Mouse (Mus musculus) midbrain, embryonic 12.5 days (tissue): Measurements from ENCODE around the gene Gm44502. TPM values are rescaled to one million over a fixed set of nuclear protein-coding genes. Genes with fewer than 3 reads are reported as not detected.

Experiments
- ATAC-seq: fragments of 200-750 bp; cut with Nextera tagmentation; 2 replicates; pipeline ENCODE4 v1.8.0; 2017; ENCODE audit warnings: low read depth, moderate TSS enrichment, moderate library complexity; ENCODE audit not compliant: low FRiP score
- H3K27ac ChIP-seq: fragments of 300-500 bp; sonication (generic); replicated peaks from 2 replicates; pipeline ENCODE4 v1.5.1; 2016; ENCODE audit warnings: mild to moderate bottlenecking
- H3K27me3 ChIP-seq: fragments of 300-500 bp; sonication (generic); 2 replicates; pipeline ENCODE4 v1.6.1; 2016; ENCODE audit warnings: mild to moderate bottlenecking
- H3K36me3 ChIP-seq: fragments of 300-500 bp; sonication (generic); 2 replicates; pipeline ENCODE4 v1.6.1; 2016
- H3K4me1 ChIP-seq: fragments of 300-500 bp; sonication (generic); 2 replicates; pipeline ENCODE4 v1.6.1; 2016
- H3K4me2 ChIP-seq: fragments of 300-500 bp; sonication (generic); replicated peaks from 2 replicates; pipeline ENCODE4 v1.6.1; 2016; ENCODE audit warnings: mild to moderate bottlenecking, moderate library complexity
- H3K4me3 ChIP-seq: fragments of 300-500 bp; sonication (generic); 2 replicates; pipeline ENCODE4 v1.5.1; 2016; ENCODE audit warnings: mild to moderate bottlenecking
- H3K9ac ChIP-seq: fragments of 300-500 bp; sonication (generic); replicated peaks from 2 replicates; pipeline ENCODE4 v1.6.1; 2016; ENCODE audit warnings: mild to moderate bottlenecking, moderate library complexity
- H3K9me3 ChIP-seq: fragments of 300-500 bp; sonication (generic); 2 replicates; pipeline ENCODE4 v1.6.1; 2016; ENCODE audit warnings: mild to moderate bottlenecking
- WGBS: fragments of 180-500 bp; shearing (Covaris S2); methylation state at CpG from one replicate; pipeline ENCODE4 v1.1.7; 2016; 5-methylcytosine and 5-hydroxymethylcytosine counted together
- polyA plus RNA-seq: library from polyadenylated mRNA; unstranded; fragments of >200 nt; fragmentation: Nextera tagmentation; extraction: Ambion mirVana; gene quantifications from 2 replicates; pipeline ENCODE4 v1.2.1, GENCODE M21; 2016

Gene Gm44502
- not detected in 2 replicates for polyA plus RNA-seq

- peak within 1 kb of the TSS; percentile 80 for H3K9ac ChIP-seq
- under 1% methylated on average over 70 of the region's 70 CpGs for WGBS
- peaks cover 9% of the 10 kb centered on the region for H3K4me1 ChIP-seq
- H3K27ac ChIP-seq, result peak within 1 kb of the TSS; percentile 94
- H3K4me2 ChIP-seq, result peak within 1 kb of the TSS; percentile 79
- H3K27me3 ChIP-seq, result 0 out of 2 replicates have a peak, but pooled peaks cover 10% of the 10 kb centered on the region
- H3K4me3 ChIP-seq, result peak within 1 kb of the TSS; percentile 67
- H3K9me3 ChIP-seq, result no peaks in the 10 kb centered on the region
- H3K36me3 ChIP-seq, result peaks cover 27% of the 10 kb centered on the region
- ATAC-seq, result peak; percentile 95
Observed at GRCm38 (mm10) chr15:89429352-89430221, at the start of gene Gm44502, which contains the start of the genes C730034F03Rik and Chkb. TSS of gene Gm44502 (minus strand) at chr15:89429696. TSS of gene C730034F03Rik (plus strand) at chr15:89429589. TSS of gene Chkb (minus strand) at chr15:89429908.

- Histone ChIP-seq H3K9me3 (no peaks in the 10 kb centered on the region), H3K27me3 (peaks cover 17% of the 10 kb centered on the region), H3K4me1 (peaks cover 15% of the 10 kb centered on the region), H3K9ac (no peak overlapping the region), H3K36me3 (no peaks in the 10 kb centered on the region; the same call in 1 of the 2 replicates), H3K4me2 (no peak overlapping the region), H3K27ac (no peak overlapping the region), H3K4me3 (no peak overlapping the region)
- WGBS, result 92% methylated on average over 3 of the region's 3 CpGs
- ATAC-seq, result no peak
Observed at GRCm38 (mm10) chr15:89478622-89479021, 49.1 kb upstream of the Gm44502 start.

GRCm38 (mm10) chr15:89477806-89478205 lies 48.3 kb upstream of the Gm44502 start:
- Histone ChIP-seq H3K9ac (no peak overlapping the region), H3K9me3 (no peaks in the 10 kb centered on the region), H3K4me3 (no peak overlapping the region), H3K4me1 (peaks cover 15% of the 10 kb centered on the region), H3K27me3 (peaks cover 17% of the 10 kb centered on the region), H3K36me3 (no peaks in the 10 kb centered on the region; the same call in 1 of the 2 replicates), H3K4me2 (no peak overlapping the region), H3K27ac (no peak overlapping the region)
- WGBS, result 46% methylated on average over 8 of the region's 8 CpGs
- no peak for ATAC-seq

DNA sequence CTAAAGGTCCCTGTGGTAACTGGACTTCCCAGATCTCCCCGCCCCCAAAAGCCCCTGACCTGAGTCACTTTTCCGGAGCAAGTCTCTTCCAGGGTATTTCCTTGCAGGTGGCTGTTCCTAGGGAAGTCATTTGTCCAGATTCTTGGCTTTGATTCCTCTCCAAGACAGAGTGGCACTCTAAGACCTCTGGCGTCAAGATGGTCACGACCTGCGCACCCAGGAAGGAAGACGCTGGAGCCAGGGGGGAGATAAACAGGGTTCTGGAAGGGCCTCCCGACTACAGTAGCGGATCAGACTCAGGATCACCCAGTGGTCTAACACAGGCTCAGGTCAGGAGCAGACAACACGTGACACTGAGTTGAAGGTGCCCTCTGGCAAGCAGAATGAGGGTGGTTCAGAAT lies 47.6 kb upstream of the Gm44502 start, which contains the start of gene Arsa:
Gene Arsa, minus strand, starts transcription at position 335 of the 401 bp plus-strand sequence.
- WGBS, result 34% methylated on average over 9 of the region's 9 CpGs
- Histone ChIP-seq H3K27ac (peak within 1 kb of the TSS; percentile 67), H3K9ac (peak within 1 kb of the TSS; percentile 68), H3K4me1 (peaks cover 15% of the 10 kb centered on the region), H3K4me3 (peak within 1 kb of the TSS; percentile 51), H3K36me3 (no peaks in the 10 kb centered on the region; the same call in 1 of the 2 replicates), H3K9me3 (no peaks in the 10 kb centered on the region), H3K4me2 (peak within 1 kb of the TSS; percentile 86), H3K27me3 (peaks cover 17% of the 10 kb centered on the region)
- no peak for ATAC-seq

GRCm38 (mm10) chr15:89476475-89476815 lies 46.9 kb upstream of the Gm44502 start:
- no peak for ATAC-seq
- 12% methylated on average over 5 of the region's 5 CpGs for WGBS
- Histone ChIP-seq H3K4me1 (peaks cover 15% of the 10 kb centered on the region), H3K27me3 (peaks cover 17% of the 10 kb centered on the region), H3K9me3 (no peaks in the 10 kb centered on the region), H3K4me2 (peak overlapping the region; percentile 86), H3K36me3 (no peaks in the 10 kb centered on the region; the same call in 1 of the 2 replicates), H3K9ac (peak overlapping the region; percentile 68), H3K4me3 (peak overlapping the region; percentile 51), H3K27ac (peak overlapping the region; percentile 67)

GRCm38 (mm10) chr15:89475611-89476474 lies 46.3 kb upstream of the Gm44502 start:
- 9% methylated on average over 44 of the region's 44 CpGs for WGBS
- peaks cover 15% of the 10 kb centered on the region for H3K4me1 ChIP-seq

DNA sequence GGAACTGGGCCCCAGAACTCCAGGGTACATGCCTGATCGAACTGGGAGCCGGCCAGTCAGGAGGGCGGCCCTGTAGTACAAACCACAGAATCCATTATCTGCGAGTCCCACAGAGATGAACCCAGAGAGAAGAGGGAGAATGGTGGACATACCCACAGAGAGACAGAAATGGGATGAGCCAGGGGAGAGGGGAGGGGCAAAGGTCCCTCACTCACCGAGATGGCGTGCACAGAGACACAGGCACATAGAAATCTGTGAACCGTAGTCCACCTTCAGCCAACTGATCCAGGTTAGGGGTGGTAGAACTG lies 45.8 kb upstream of the Gm44502 start:
- no peak overlapping the region for H3K27ac ChIP-seq
- no peaks in the 10 kb centered on the region for H3K9me3 ChIP-seq
- peak; percentile 1; the same call in 1 of the 2 replicates for ATAC-seq
- H3K4me2 ChIP-seq, result peak overlapping the region; percentile 86
- H3K4me3 ChIP-seq, result peak overlapping the region; percentile 51; the same call in 1 of the 2 replicates
- H3K9ac ChIP-seq, result peak overlapping the region; percentile 68
- WGBS, result 86% methylated on average over 7 of the region's 7 CpGs
- H3K4me1 ChIP-seq, result peaks cover 15% of the 10 kb centered on the region
- H3K36me3 ChIP-seq, result no peaks in the 10 kb centered on the region; the same call in 1 of the 2 replicates
- H3K27me3 ChIP-seq, result peaks cover 17% of the 10 kb centered on the region

More at GRCm38 (mm10) chr15:89475611-89476474, 46.3 kb upstream of the Gm44502 start:
- peak; percentile 96 for ATAC-seq
- H3K27ac ChIP-seq, result peak overlapping the region; percentile 67
- H3K4me2 ChIP-seq, result peak overlapping the region; percentile 86
- no peaks in the 10 kb centered on the region for H3K9me3 ChIP-seq
- H3K4me3 ChIP-seq, result peak overlapping the region; percentile 51
- H3K36me3 ChIP-seq, result no peaks in the 10 kb centered on the region; the same call in 1 of the 2 replicates
- H3K9ac ChIP-seq, result peak overlapping the region; percentile 68
- peaks cover 17% of the 10 kb centered on the region for H3K27me3 ChIP-seq

DNA sequence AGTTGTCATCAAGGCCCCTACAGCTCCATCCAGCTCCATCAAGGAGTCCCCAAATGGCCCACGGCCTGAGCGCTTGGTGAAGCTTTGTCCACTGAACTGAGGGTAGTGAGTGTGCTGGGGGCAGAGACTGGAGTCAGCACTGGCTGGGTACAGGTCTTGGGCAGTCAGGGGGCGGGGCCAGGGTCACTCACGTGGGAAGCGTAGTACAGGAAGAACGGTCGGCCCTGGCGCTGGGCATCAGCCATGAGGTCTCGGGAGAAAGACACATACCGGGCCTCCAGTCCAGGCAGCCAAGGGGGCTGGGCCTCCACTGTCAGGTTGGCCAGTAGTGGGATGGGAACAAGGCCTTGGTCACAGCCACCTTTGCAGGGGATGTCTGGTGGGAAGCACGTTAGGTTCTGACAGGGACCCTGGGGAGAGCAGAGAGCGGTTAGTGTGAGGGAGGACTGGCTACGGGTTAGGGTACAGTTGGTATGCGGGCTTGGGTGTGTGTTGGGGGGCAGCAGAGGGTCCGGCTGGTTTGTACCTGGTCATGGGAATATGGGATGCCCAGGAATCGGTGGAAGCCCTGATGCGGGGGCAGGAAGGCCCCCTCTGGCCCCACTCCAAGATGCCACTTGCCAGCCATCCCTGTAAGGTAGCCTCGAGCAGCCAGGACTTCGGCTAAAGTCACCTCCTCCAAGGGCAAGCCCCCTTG lies 45.2 kb upstream of the Gm44502 start:
- Histone ChIP-seq H3K36me3 (no peaks in the 10 kb centered on the region), H3K27ac (no peak overlapping the region), H3K4me3 (no peak overlapping the region), H3K4me1 (peaks cover 15% of the 10 kb centered on the region), H3K9me3 (no peaks in the 10 kb centered on the region), H3K9ac (no peak overlapping the region; the same call in 1 of the 2 replicates), H3K4me2 (peak overlapping the region; percentile 86; the same call in 1 of the 2 replicates), H3K27me3 (peaks cover 17% of the 10 kb centered on the region)
- no peak for ATAC-seq
- 92% methylated on average over 19 of the region's 19 CpGs for WGBS

DNA sequence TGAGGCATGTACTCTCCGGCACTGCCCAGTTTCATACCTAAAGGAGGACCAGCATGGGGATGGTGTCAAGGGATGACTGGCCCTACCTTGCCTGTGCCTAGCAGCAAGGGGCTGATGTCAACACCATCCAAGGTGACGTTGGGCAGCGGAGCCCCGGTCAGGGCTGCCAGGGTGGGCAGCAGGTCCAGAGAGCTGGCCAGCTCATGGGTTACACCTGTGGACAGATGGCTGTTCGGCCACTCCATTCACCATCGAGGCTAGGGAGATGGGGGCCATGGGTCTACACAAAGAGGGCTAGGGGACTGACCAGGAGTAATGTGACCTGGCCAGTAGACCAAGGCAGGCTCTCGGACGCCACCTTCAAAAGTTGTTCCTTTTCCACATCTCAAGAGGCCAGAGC lies 44.4 kb upstream of the Gm44502 start:
- WGBS, result 97% methylated on average over 8 of the region's 8 CpGs
- no peaks in the 10 kb centered on the region for H3K36me3 ChIP-seq
- ATAC-seq, result no peak

DNA sequence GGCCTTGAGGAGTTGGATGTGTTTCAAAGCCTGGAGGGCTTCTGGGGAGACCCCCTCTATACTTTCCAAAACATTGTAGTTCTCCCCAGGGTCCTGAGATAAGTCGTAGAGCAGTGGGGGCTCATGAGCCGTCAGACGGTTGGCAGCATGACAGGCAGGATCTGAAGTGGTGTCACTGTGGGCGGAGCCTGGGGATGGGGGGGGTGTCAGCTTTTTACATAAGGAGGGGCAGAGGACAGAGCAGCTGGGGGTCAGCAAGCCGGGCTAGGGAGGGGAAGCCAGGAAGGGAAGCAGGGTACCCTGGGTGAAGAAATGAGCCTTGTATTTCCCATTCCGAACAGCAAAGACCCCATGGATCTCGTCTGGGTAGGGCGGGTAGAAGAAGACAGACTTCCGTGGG lies 43.9 kb upstream of the Gm44502 start:
- Histone ChIP-seq H3K4me3 (no peak overlapping the region), H3K9ac (no peak overlapping the region), H3K9me3 (no peaks in the 10 kb centered on the region), H3K4me2 (no peak overlapping the region), H3K4me1 (peaks cover 15% of the 10 kb centered on the region), H3K27me3 (peaks cover 17% of the 10 kb centered on the region), H3K36me3 (no peaks in the 10 kb centered on the region), H3K27ac (no peak overlapping the region)
- ATAC-seq, result no peak
- 86% methylated on average over 9 of the region's 9 CpGs for WGBS

More for the DNA sequence above, 44.4 kb upstream of the Gm44502 start:
- Histone ChIP-seq H3K4me1 (peaks cover 15% of the 10 kb centered on the region), H3K9me3 (no peaks in the 10 kb centered on the region), H3K27ac (no peak overlapping the region), H3K4me2 (no peak overlapping the region), H3K9ac (no peak overlapping the region), H3K27me3 (peaks cover 17% of the 10 kb centered on the region), H3K4me3 (no peak overlapping the region)

GRCm38 (mm10) chr15:89471476-89471875 lies 42.0 kb upstream of the Gm44502 start:
- Histone ChIP-seq H3K4me3 (no peak overlapping the region), H3K27me3 (peaks cover 7% of the 10 kb centered on the region), H3K9ac (no peak overlapping the region), H3K4me2 (no peak overlapping the region), H3K9me3 (no peaks in the 10 kb centered on the region), H3K27ac (no peak overlapping the region), H3K4me1 (peaks cover 13% of the 10 kb centered on the region), H3K36me3 (no peaks in the 10 kb centered on the region)
- 92% methylated on average over 4 of the region's 4 CpGs for WGBS
- no peak for ATAC-seq
